Mouse (Mus musculus) liver, adult 2 months (tissue): ENCODE data around the gene Hpd.

ENCODE experiments used
- CTCF ChIP-seq: fragments of 200-500 bp; IDR thresholded peaks from 2 replicates; pipeline ENCODE4 v1.5.1; 2011; ENCODE audit warnings: low read depth, low read length, control low read depth
- POLR2A ChIP-seq: fragments of 200-500 bp; IDR thresholded peaks from 2 replicates; pipeline ENCODE4 v1.6.1; 2011; ENCODE audit warnings: low read length, control low read depth; ENCODE audit not compliant: insufficient read depth; ENCODE audit errors: extremely low read depth

GRCm38 (mm10) chr5:123195500-123196000 is 13.0 kb upstream of the Hpd start:
- TF ChIP-seq CTCF (no peak), POLR2A (no peak)
